Mouse (Mus musculus): Measurements from ENCODE around the gene Ncoa6.
A peak's percentile ranks its signal among the peaks of the same experiment; 100 is the strongest.
"Not testable (repeated sequence)": the region's sequence is repeated elsewhere in the genome, so short reads cannot be mapped to it uniquely, and the experiment has no call there.

Ncoa6 gene

DNA sequence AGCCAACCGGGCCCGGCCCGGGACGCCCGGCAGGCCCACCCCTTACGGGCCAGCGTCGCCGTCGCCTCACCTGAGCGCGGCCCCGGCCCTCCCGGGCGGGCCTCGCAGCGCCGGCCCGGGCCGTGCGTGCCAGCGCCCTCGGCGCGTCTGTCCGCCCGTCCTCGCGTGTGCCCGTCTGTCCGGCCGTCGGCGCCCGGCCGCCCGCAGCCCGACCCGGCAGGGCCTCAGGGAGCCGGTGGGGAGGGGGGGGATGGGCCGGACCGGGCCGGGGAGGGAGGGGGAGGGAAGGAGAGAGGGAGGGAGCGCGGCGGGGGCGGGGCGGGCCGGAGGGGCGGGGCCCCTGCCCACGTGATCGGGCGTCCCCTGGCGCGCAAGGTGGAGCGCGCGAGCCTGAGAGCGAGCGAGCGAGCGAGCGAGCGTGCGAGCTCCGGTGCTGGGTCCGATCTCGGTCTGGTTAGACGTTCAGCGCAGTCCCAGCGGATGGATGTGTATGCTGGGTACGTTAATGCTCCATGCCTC, at the start of gene Ncoa6:
TSS of gene Ncoa6 (minus strand) at position 325 of the 519 bp plus-strand sequence.
- DNase-seq (ENCODE audit: low read depth), result peak; percentile 90

DNA sequence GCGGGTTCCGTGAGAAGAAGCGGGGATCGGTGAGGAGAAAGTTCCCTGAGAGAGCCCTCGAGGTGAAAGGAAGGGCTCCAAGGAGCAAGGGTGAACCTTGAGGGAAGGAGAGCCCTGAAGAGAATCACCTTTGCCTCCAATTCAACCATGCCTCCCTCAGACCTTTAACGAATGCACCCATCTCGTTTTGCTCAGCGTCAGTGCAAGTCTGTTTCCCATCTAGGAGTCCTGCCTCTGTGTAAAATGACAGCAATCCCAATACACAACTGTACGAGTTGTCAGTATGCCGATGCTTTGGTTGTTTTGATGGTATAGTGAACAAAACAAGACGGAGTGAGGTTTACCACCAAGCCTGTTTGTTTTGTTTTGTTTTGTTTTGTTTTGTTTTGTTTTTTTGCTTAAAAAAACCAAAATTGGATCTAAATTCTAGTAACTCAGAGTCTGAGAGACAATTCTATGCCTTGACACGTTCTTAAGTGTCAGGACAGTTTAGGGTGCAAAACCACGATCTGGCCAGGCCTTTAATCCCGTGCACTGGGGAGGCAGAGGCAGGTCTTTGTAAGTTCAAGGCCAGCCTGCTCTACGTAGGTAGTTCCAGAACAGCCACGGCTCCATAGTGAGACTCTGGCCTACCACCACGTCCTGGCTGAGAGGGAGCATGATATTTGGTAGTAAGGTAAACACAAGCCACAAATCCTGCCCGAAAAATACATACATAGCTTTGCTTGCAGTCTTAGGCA, 45.0 kb upstream of the Ncoa6 start:
- peak; percentile 14 for DNase-seq (ENCODE audit: low read depth)

DNA sequence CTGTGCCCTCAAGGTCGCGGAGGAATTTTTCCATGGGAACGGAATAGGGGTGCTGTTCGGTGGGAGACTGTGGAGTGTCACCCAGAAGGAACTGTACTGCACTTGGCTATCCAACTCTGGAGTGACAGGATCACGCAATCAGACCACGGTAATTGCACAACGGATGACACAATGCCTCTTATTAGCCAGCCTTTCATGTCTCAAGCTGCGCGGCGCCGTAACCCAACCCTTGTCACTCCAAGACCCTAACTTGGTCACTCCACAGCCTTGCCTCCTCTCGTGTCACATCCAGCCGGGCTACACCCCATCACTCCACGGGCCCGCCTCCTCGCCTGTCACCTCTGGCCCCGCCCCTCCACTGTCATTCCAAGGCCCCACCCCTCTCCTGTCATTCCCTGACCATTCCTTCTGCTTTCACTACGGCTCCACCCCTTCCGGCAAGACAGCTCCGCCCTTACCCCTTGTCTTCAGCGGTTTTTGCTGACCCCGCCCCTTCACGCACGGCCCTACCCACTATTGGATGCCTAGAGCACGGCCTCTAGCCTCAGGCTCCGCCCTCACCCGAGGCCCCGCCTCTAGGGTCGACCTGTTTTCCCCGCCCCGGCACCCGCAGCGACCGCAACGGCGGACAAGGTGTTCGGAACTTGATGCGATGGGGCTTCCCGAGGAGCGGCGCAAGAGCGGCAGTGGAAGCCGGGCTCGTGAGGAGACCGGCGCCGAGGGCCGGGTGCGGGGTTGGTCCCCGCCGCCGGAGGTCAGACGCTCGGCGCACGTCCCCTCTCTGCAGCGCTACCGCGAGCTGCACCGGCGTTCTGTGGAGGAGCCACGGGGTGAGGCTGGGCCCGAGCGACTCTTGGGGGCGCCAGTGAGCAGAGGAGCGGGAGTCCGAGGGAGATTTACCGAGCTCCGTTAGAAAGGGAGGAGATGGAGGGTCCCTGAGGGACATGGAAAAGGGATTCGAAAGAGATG, 44.0 kb upstream of the Ncoa6 start, which contains the start of the genes Acss2 and Ggt7:
TSS of gene Acss2 (plus strand) at position 494 of the 969 bp plus-strand sequence.
TSS of gene Ggt7 (minus strand) at position 783 of the 969 bp plus-strand sequence.
- DNase-seq (ENCODE audit: low read depth), result peak; percentile 98

- DNase-seq (ENCODE audit: low read depth), result peak; percentile 74
Measured at GRCm38 (mm10) chr2:155515941-155516340, 42.2 kb upstream of the Ncoa6 start.

DNA sequence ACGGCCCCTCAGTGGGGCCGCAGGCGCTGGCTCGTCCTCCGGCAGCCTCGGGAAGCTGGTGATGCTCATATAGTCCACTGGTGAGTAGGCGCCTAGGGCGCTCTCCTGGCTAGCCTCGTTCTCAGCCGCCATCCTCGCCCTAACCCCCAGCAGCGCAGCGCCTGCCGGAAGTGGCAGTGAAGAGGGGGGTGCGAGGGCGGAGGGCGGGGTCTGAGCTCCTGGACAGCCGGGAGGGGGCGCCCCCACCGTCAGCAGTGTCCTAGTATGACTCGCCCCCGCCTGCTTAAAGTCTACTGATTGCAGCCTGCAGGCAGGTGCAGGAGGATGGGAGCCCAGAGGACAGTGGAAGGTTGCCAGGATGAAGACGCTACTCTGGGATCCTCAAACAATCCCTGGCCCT, 41.0 kb upstream of the Ncoa6 start:
- peak; percentile 78 for DNase-seq (ENCODE audit: low read depth)

GRCm38 (mm10) chr2:155513543-155513942, 39.8 kb upstream of the Ncoa6 start:
- DNase-seq (ENCODE audit: low read depth), result no peak

GRCm38 (mm10) chr2:155512479-155512878, 38.8 kb upstream of the Ncoa6 start:
- peak; percentile 79 for DNase-seq (ENCODE audit: low read depth)

- no peak for DNase-seq (ENCODE audit: low read depth)
Measured at GRCm38 (mm10) chr2:155507721-155508470, 34.2 kb upstream of the Ncoa6 start.

DNA sequence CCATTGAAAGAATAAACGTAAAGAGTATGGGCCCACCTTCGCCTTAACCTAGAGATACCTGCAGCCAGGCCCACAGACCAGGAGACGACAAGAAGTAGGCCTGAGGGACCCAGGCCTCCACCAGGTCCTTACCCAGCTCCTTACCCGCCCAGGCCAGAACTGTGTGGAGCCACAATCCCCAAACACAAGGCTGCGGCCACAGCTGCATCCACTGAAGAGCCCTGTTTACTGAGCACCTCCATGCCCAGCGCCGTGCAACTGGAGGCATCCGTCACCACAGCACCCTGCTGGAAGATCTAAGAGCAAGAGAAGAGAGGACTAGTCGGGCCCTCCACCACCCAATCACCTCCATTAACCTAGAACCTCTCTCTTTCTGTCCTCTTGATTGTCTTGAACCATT, 32.1 kb upstream of the Ncoa6 start:
- no peak for DNase-seq (ENCODE audit: low read depth)

DNA sequence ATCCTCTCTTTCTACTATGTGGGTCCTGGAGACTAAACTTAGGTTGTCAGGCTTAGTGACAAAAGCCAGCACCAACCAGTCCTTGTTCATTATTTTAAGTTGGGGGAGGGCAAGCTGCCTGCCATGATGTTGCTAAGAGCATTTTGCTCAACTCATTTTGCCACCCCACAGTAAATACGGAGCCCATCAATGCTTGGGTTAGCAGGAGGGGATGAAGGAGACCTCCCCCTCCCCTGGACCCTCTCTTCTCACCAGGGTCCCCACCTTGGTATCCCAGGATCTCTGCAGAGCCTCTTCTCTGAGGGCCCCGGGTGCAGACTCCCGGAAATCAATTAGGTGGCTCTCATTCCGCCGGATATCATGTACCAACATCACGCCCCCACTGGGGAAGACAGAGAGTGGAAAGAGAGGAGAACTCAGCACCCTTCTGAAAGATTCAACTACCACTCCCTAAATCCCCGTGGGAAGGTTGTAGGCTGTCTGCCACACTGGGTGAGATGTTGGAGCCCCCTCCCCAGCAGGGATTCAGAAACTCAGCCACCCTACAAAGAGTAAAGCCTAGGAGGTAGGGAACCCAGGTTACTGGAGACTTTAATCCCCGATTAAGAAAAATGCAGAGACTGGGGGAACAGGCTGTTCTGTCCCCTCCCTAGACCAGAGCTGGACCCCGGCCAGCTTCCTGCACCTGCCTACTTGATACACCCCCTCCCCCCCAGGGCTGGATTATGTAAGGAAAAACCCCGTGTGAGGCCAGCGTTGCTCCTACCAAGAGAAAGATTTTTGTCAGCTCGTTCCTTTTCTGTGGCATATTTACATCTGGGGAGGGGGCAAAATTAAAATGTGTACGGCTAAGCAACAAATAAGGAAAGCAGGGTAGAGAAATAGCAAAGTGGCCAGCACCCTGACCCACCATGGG, 31.0 kb upstream of the Ncoa6 start:
- no peak for DNase-seq (ENCODE audit: low read depth)

GRCm38 (mm10) chr2:155502596-155502995, 28.9 kb upstream of the Ncoa6 start:
- no peak for DNase-seq (ENCODE audit: low read depth)

GRCm38 (mm10) chr2:155490998-155491397, 17.3 kb upstream of the Ncoa6 start:
- no peak for DNase-seq (ENCODE audit: low read depth)

GRCm38 (mm10) chr2:155482021-155482420, 8.3 kb upstream of the Ncoa6 start:
- peak; percentile 88 for DNase-seq (ENCODE audit: low read depth)

- DNase-seq (ENCODE audit: low read depth), result peak; percentile 69
Measured at GRCm38 (mm10) chr2:155472671-155473569, 774 bp downstream of the Ncoa6 start.

DNA sequence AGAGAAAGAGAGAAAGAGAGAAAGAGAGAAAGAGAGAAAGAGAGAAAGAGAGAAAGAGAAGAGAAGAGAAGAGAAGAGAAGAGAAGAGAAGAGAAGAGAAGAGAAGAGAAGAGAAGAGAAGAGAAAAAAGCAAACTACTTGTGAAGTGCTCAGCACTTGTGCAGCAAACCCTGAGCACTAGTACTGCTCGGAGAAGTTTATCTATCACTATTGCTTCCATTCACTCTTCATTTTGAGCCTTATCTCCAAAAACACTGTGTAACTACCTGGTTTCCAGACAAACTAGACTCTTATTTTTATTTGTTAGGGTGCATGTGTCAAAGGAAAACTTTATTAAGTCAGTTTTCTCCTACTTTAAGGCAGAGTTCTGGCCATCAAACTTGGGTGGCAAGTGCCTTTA, 6.8 kb downstream of the Ncoa6 start:
- no peak for DNase-seq (ENCODE audit: low read depth)

DNA sequence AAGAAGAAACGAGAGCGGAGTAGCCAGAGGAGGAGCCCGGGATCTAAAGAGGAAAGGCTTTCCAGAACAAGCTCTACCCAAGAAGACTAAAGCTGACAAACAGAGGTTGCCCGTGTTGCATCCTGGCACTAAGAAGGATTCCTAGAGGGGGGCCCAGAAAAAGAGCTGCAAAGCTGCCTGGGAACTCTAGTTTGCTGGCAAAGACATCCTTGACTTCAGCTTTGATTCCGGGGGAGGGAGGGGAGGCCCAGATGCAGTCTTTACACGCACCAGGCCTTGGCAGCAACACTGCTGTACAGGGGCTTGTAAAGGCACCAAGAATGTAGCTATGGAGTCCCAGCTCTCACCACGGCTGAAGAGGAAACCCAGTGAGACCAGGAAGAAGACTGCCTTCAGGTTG, 20.1 kb downstream of the Ncoa6 start:
- DNase-seq (ENCODE audit: low read depth), result no peak

DNA sequence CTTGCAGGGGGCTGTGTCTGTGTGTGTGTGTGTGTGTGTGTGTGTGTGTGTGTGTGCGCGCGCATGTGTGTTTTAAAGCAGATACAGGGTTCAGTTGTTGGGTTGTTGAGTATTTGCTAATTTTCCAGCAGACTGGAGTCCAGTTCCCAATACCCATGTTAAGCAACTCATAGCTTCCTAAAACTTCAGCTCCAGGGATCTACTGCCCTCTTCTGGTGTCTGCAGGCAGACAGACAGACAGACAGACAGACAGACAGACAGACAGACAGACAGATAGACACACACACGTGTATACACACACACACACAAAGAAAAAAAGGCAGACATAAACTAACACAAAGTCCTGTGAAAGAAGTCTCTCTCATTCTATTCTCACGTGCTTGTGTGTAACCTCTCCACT, 22.4 kb downstream of the Ncoa6 start:
- no peak for DNase-seq (ENCODE audit: low read depth)

- not testable (repeated sequence) for DNase-seq (ENCODE audit: low read depth)
Measured at GRCm38 (mm10) chr2:155447906-155448305, 25.8 kb downstream of the Ncoa6 start.

DNA sequence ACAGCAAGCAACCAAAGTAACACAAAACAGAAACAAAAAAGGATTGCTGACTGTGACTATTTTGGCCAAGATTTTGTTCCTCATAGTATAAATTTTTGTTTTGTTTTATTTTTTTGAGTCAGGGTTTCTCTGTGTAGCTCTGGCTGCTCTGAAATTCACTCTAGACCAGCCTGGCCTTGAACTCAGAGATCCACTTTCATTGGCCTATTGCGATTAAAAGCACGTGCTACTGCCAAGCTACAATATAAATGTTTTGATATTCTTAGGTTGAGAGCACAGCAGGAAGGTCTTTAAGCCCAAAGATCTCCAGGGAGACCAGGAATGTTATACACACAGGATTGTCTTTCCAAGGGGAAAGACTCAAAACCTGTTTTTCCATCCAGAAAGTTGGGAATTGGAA, 30.2 kb downstream of the Ncoa6 start:
- peak; percentile 33 for DNase-seq (ENCODE audit: low read depth)

GRCm38 (mm10) chr2:155442916-155443315, 30.8 kb downstream of the Ncoa6 start:
- DNase-seq (ENCODE audit: low read depth), result no peak

All from NIH3T3 (cell line).